Mouse (Mus musculus): ENCODE measurements at regions not wholly inside any gene's neighbourhood (a gene's known extent, or its start where the extent isn't known, plus 50 kb on each side); places are given as distances from the start of the nearest gene placed in this dataset.

DNA sequence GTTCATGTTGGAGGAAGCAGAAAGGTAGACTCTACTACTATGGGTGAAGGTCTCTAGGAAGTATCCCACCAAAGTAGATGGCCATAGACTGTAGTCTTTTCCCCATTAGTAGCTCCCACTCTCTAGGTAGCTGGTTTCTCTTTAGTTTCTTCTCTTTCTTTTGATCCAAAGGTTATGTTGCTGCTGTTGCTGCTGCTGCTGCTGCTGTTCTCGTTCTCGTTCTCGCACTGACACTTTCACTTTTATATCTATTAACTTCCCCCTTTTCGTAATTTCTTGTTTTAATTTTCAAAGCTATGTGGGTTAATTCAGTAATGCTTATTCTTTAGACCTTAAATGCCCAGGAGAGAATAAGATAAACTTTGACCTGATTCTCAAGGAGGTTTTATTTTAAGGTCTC, 58.3 kb downstream of the Tmem100 start:
- DNase-seq = no peak

GRCm38 (mm10) chr11:90094052-90094451, 63.9 kb downstream of the Tmem100 start:
- no peak for DNase-seq

GRCm38 (mm10) chr11:90094700-90095355, 64.7 kb downstream of the Tmem100 start:
- DNase-seq = no peak

GRCm38 (mm10) chr11:90098471-90098870, 68.3 kb downstream of the Tmem100 start:
- no peak for DNase-seq

- DNase-seq = no peak
Observed at GRCm38 (mm10) chr11:90099178-90099577, 69.0 kb downstream of the Tmem100 start.

- no peak for DNase-seq
Observed at GRCm38 (mm10) chr11:90100161-90100560, 70.0 kb downstream of the Tmem100 start.

- DNase-seq = no peak
Observed at GRCm38 (mm10) chr11:90101284-90101683, 71.1 kb downstream of the Tmem100 start.

DNA sequence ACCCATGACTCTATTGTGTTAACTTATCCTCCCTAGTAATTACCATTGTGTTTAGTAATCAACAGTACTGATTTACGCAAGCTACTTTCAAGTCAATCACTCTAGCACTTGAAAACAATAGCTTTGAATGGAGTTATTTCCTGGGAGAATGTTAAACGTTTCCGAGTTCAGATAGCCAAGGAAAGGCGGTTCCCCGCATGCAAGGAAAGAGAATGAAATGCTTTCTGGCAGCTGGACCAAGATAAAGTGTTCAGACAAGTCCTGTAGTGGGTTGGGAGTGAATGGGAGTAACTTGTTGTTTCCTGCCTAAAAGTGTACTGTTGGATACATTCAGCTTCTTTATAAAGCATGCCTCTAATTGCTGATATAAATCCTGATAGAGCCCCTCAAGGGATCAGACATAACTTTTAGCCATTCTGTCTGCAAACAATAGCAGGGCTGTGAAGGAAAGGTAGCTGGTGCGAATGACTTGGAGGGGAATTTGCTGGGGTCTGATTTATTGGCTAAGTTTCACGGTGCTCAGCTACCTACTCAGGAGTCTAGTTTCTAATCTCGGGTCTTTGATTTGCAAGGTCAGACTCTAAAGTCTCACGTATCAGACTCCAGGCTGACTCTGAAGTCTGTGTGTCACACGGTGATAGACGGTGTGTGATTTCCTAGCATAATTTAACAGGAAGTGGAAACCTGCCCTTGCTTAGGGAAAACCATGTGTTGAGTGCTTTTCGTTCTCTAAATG, 76.1 kb downstream of the Tmem100 start:
- no peak for DNase-seq

DNA sequence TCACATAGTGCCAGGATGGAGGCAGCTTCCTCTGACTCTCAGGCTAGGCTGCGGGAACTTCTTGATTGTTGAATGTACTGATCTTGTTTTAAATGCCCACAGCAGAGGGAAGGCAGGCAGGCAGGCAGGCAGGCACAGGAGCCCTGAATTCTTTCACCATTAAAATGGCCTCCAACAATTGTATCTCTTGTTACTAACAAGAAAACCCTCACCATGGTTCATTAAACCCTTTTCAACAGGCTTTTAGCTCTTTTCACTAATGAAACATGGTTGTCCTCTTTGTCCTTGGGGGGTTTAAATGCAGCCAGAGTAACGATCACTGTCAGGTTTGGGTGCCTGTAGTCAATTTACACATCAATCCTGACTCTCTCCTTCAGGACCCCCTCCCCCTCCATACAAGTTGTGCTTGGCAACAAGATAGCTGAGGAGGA, 77.8 kb upstream of the Gm45716 start:
- DNase-seq = no peak

- no peak for DNase-seq
Observed at GRCm38 (mm10) chr11:90110170-90110569, 77.3 kb upstream of the Gm45716 start.

GRCm38 (mm10) chr11:90112174-90112573, 75.3 kb upstream of the Gm45716 start:
- DNase-seq = no peak

DNA sequence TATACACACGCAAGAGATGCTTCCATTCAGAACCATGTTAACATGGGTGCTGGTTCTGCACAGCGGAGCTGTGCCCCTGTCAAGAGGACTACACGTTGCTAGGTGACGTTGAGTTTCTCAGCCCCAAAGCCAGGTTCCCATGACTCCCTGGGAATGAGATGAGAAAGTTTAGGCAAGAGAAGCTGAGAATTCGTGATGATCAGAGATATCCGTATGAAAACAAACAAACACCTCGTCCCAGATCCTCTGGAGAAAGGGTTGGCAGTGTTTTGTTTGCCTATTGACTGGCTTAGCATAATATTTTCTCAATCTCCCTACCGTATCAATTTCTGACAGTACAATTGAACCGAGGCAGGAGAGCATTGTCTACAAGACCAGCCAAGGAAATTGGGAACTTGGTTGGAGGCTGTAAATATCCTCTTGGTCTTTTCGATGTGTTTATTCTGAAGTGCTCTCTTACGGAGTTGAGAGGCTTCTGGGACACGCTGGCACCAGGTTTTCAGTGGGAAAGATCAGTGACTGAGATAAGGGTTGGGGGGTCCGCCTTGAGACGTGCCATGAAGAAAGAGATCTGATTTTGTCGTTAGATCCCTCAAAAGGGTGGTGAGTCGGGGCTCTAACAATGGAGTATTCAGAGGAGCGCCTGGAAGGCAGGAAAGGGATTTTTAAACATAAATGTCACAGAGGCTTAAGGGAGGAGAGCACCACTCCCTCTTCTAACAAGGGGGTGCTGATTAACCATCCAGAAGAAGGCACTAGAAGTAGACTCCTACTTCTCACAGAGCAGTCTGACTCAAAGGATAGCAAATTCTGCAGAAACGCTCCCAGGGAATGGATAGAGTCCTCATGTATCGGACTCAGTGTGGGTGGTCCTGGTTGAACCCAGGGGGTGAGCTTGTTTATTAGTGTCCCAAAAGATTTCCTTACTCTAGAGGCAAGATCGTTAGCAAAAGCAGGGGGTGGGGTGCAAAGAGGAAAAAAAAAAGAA, 70.5 kb upstream of the Gm45716 start:
- DNase-seq = no peak

- no peak for DNase-seq
Observed at GRCm38 (mm10) chr11:90117664-90118295, 69.7 kb upstream of the Gm45716 start.

DNA sequence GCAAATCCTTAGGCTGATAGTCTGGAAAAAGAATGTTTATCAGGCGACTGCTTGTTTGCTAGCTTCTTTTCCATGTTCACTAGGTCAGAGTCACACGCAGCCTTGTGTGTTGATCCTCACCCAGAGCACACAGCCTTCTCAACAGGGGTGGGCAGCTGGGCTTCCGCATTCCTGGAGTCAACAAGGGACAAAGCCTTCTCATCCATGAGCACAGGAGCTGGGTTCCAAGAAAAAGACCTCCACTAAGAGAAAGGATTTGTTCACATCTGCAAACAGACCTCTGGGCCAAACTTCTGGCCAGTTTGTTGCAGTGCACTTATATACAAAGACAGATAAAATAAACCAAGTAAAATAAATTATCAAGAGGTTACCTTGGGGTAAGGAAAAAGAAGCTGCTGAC, 65.6 kb upstream of the Gm45716 start:
- no peak for DNase-seq

GRCm38 (mm10) chr11:90122709-90123108, 64.8 kb upstream of the Gm45716 start:
- DNase-seq = no peak

DNA sequence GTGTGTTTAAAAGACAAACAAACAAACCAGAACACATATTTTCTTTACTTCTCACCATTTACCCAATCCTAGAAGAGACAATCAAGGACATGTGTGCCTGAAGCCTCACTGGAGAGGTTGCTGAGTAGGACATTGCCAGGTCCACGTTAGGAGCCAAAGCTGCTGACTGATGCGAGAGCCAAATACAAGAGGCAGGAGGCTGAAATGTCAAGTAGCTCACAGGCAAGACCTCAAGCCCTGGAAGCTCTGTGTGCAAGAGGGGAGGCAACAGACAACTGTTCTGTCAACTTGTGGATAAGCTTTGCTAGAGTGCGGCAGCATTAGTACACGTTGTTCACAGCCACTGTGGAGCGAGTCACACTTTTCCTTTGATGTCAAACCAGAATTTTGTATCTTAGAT, 63.6 kb upstream of the Gm45716 start:
- no peak for DNase-seq

DNA sequence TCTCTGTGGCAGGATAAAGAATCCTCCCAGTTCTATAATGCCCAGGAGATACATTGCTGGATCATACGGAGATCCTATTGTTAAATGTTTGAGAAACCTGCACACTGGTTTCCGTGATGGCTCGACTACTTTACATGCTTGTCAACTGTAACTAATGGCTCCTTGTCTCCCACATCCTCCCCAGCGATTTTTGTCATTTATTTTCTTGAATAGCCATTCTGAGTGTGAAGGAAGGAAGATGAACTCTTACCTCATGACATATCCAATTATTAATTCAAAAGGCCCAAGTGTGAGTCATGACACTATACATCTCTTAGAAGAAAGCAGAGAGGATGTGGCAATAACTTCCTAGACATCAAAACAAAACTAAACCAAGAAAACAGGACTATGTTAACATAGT, 61.2 kb upstream of the Gm45716 start:
- DNase-seq = no peak

GRCm38 (mm10) chr11:90128865-90129415, 58.5 kb upstream of the Gm45716 start:
- DNase-seq = no peak

GRCm38 (mm10) chr11:90129793-90130624, 57.5 kb upstream of the Gm45716 start:
- DNase-seq = peak; percentile 21

GRCm38 (mm10) chr11:90130635-90131034, 56.8 kb upstream of the Gm45716 start:
- no peak for DNase-seq

GRCm38 (mm10) chr11:90132579-90132978, 54.9 kb upstream of the Gm45716 start:
- peak; percentile 27 for DNase-seq
